Mouse (Mus musculus) C3H10T1/2 (cell line): ENCODE measurements around the gene Slbp. TPM values are rescaled to one million over a fixed set of nuclear protein-coding genes. Genes with fewer than 3 reads are reported as not detected.

ENCODE experiments used
- polyA plus RNA-seq, 2 experiments: library from polyadenylated mRNA; unstranded; fragments of >200 nt; fragmentation: generic; extraction: Trizol; gene quantifications; one replicate each; pipeline ENCODE4 v1.2.1; 2012; ENCODE audit warnings: missing spikeins in 2 of 2

Slbp gene
- polyA plus RNA-seq, result 10 to 100 TPM in 1 of 2 experiments, 1 to 10 TPM in 1; 7.8 to 18.3 TPM

GRCm38 (mm10) chr5:33651921-33652782 is at the start of gene Slbp:
Slbp (minus strand) TSS chr5:33652574.

GRCm38 (mm10) chr5:33657787-33658663 is 5.7 kb upstream of the Slbp start, which contains the start of the genes Tacc3 and Tmem129:
Tacc3 (plus strand) TSS chr5:33658128.
Tmem129 (minus strand) TSS chr5:33658416.

GRCm38 (mm10) chr5:33629301-33629987 is 22.9 kb downstream of the Slbp start, which contains the start of the genes Fam53a and Gm9903:
Fam53a (minus strand) TSS chr5:33629635.
Gm9903 (plus strand) TSS chr5:33629925.

Other genes with a start within 250 kb of the Slbp start
- not detected for gene Nkx1-1, start 218.6 kb downstream of the Slbp start, polyA plus RNA-seq
- gene Fam53a, start 22.9 kb downstream of the Slbp start, polyA plus RNA-seq, result 10 to 100 TPM; 31.8 to 32.1 TPM
- under 1 TPM; 0.08 to 0.34 TPM for gene Gm9903, start 22.6 kb downstream of the Slbp start, polyA plus RNA-seq
- 100 to 1,000 TPM in 1 of 2 experiments, 10 to 100 TPM in 1; 56.2 to 109 TPM for gene Tacc3, start 5.6 kb upstream of the Slbp start, polyA plus RNA-seq
- 10 to 100 TPM in 1 of 2 experiments, 1 to 10 TPM in 1; 8.9 to 21.3 TPM for gene Tmem129, start 5.8 kb upstream of the Slbp start, polyA plus RNA-seq
- gene Fgfr3, start 69.1 kb upstream of the Slbp start, polyA plus RNA-seq, result 1 to 10 TPM in 1 of 2 experiments, under 1 TPM in 1; 0.12 to 1.5 TPM
- gene Letm1, start 130.2 kb upstream of the Slbp start, polyA plus RNA-seq, result 10 to 100 TPM; 17.4 to 20.8 TPM
- 10 to 100 TPM; 16.4 to 18.4 TPM for gene Nsd2, start 168.2 kb upstream of the Slbp start, polyA plus RNA-seq